Mouse (Mus musculus) monocyte, adult 5-6 weeks (primary cell): ENCODE measurements around the gene Mob1a. TPM values are rescaled to one million over a fixed set of nuclear protein-coding genes. Genes with fewer than 3 reads are reported as not detected.
"Not testable (repeated sequence)": the region's sequence is repeated elsewhere in the genome, so short reads cannot be mapped to it uniquely, and the experiment has no call there.

Source experiments
- ATAC-seq: fragments of 153-309, 156-312 bp; replicated peaks from 2 replicates; pipeline ENCODE4 v1.8.0; 2017; ENCODE audit warnings: mild to moderate bottlenecking; ENCODE audit not compliant: low TSS enrichment, insufficient number of reproducible peaks, severe bottlenecking, poor library complexity, low FRiP score
- total RNA-seq: library from RNA; stranded (forward); fragments of 200-1000, 200-491, 200-594 nt; gene quantifications from 3 replicates; pipeline ENCODE4 v1.2.3, GENCODE M21; 2017

Mob1a gene
- total RNA-seq, 1 experiment from 2014 or later = 300 TPM

- ATAC-seq = no peak
Observed at GRCm38 (mm10) chr6:83326761-83327160, 945 bp downstream of the Mob1a start.

- no peak for ATAC-seq
Observed at GRCm38 (mm10) chr6:83327591-83328190, 1.9 kb downstream of the Mob1a start.

- no peak for ATAC-seq
Observed at GRCm38 (mm10) chr6:83341387-83341786, 15.6 kb downstream of the Mob1a start.

- no peak for ATAC-seq
Observed at GRCm38 (mm10) chr6:83342957-83343356, 17.1 kb downstream of the Mob1a start.

GRCm38 (mm10) chr6:83345285-83345684, 19.5 kb downstream of the Mob1a start:
- ATAC-seq = not testable (repeated sequence)

GRCm38 (mm10) chr6:83347916-83348315, 22.1 kb downstream of the Mob1a start:
- ATAC-seq = no peak

GRCm38 (mm10) chr6:83348873-83349272, 23.1 kb downstream of the Mob1a start, which contains the start of gene Bola3:
Gene Bola3 (plus strand): TSS chr6:83349147.
- no peak for ATAC-seq

- peak; percentile 83 for ATAC-seq
Observed at GRCm38 (mm10) chr6:83349274-83349958, 23.6 kb downstream of the Mob1a start.

- no peak for ATAC-seq
Observed at GRCm38 (mm10) chr6:83350172-83350571, 24.4 kb downstream of the Mob1a start.

- no peak for ATAC-seq
Observed at GRCm38 (mm10) chr6:83350851-83351405, 25.1 kb downstream of the Mob1a start.

GRCm38 (mm10) chr6:83351490-83352160, 25.8 kb downstream of the Mob1a start:
- ATAC-seq = no peak

GRCm38 (mm10) chr6:83352666-83353410, 27.0 kb downstream of the Mob1a start:
- no peak for ATAC-seq

- no peak for ATAC-seq
Observed at GRCm38 (mm10) chr6:83354856-83355781, 29.3 kb downstream of the Mob1a start.

- ATAC-seq = peak; percentile 83
Observed at GRCm38 (mm10) chr6:83356569-83357138, 30.8 kb downstream of the Mob1a start.

- no peak for ATAC-seq
Observed at GRCm38 (mm10) chr6:83357436-83357835, 31.6 kb downstream of the Mob1a start.

- ATAC-seq = no peak
Observed at GRCm38 (mm10) chr6:83361523-83362248, 35.9 kb downstream of the Mob1a start.

GRCm38 (mm10) chr6:83363075-83363474, 37.3 kb downstream of the Mob1a start:
- ATAC-seq = no peak
